Mouse (Mus musculus): Measurements from ENCODE around the gene Cfap100.

DNA sequence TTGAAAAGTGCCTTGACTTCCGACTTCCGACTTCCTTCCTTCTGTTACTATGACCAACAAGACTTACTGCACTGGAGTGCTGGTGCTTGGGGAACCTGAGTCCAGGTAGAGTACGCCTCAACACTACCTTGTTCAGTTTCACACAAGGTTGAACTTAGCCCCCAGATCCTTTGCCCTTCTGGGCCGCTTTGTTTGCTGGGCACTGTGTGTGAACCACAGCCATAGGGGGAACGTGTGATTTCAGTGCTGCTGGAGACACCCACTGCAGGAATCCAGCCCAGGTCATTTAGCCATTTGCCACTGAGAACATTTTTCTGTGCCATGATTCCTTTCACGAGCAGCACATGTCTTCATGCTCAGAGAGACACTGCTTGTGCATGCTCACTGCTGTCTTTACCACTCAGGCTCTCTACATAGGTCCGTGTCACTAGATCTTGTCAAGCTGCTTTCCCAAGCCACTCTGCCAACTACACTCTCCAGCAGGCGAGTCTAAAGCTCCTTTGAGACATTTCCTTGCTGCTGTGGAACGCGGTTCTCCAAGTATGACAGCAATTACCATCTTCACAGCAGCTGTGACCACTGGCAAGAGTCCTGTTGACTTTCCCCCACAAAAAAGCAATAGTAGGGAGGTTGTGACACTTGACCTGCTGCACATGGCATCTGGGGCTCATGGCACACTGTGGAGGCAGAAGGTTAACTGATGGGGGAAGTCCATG, 7.8 kb upstream of the Cfap100 start:
- no peak for TF ChIP-seq POLR2A (IDR thresholded peaks at IDR 0.05; ENCODE audit: extremely low read depth, insufficient read depth, low read length)
- TF ChIP-seq CTCF (IDR thresholded peaks at IDR 0.05; ENCODE audit: low read depth, low read length), result no peak
